Mouse (Mus musculus) monocyte, adult 5-6 weeks (primary cell): ENCODE measurements around the gene Smyd3. TPM values are rescaled to one million over a fixed set of nuclear protein-coding genes. Genes with fewer than 3 reads are reported as not detected.

Experiments used
- ATAC-seq: fragments of 153-309, 156-312 bp; replicated peaks from 2 replicates; pipeline ENCODE4 v1.8.0; 2017; ENCODE audit warnings: mild to moderate bottlenecking; ENCODE audit not compliant: low TSS enrichment, insufficient number of reproducible peaks, severe bottlenecking, poor library complexity, low FRiP score
- total RNA-seq: library from RNA; stranded (forward); fragments of 200-1000, 200-491, 200-594 nt; gene quantifications from 3 replicates; pipeline ENCODE4 v1.2.3, GENCODE M21; 2017

Gene Smyd3
- total RNA-seq, 1 experiment from 2014 or later: 14.3 TPM

GRCm38 (mm10) chr1:179424879-179425472 is 92.9 kb downstream of the Smyd3 start:
- ATAC-seq: no peak

GRCm38 (mm10) chr1:179419091-179419490 is 98.8 kb downstream of the Smyd3 start:
- no peak for ATAC-seq

- ATAC-seq: no peak
Measured at GRCm38 (mm10) chr1:179408086-179408485, 109.8 kb downstream of the Smyd3 start.

DNA sequence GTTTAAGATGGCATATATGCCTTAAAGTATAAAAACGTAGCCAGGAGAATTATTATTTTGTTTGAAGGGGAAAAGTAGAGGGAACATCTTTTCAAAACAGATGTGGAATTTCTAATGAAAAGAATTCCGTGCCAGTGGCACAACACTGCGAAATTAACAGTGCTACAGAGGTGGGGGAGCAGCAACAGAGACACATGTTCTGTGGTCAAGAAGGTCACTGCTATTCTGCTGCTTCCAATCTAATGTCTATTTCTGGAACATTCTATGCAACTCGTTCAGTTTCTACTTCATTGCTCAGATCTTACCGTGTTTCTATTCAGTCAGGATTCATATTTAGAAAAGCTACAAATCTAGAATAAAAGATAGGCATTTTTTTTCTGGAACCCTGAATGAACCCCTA is 117.0 kb downstream of the Smyd3 start:
- no peak for ATAC-seq

- no peak for ATAC-seq
Measured at GRCm38 (mm10) chr1:179398639-179399038, 119.2 kb downstream of the Smyd3 start.

DNA sequence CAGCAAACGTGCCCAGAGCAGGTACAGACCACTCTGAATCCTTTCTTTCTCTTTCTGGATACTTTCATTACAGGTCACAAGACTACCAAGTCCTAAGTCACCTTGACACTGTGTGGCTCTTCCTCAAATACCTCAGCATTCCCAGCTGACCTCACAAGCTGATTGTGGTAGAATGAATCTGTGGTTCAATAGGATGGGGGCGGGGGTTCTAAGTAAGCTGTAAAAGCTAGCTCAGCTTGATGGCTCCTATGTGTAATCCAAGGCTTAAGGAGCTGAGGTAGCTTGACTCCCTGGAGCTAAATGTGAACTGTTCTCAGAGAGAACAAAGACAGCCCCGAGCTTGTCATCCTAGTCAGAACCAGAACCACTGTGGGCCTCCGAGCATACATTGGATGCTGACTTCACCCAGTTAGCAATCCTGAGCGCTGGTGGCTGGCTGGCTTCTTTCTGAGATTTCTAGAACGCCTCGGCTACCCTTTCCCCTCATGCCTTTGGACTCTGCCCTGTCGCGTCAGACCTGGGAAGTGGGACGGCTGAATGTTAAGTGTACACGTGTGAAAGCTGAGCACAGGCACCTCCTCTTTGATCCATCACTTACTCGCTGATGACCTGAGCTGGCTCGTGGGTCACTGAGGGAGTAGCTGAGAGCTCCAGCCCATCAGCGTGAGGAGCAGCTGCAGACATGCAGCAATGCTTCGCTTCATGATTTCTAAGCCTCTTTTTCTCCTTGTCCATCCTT is 131.4 kb downstream of the Smyd3 start:
- no peak for ATAC-seq

GRCm38 (mm10) chr1:179385691-179386090 is 132.2 kb downstream of the Smyd3 start:
- no peak for ATAC-seq

- no peak for ATAC-seq
Measured at GRCm38 (mm10) chr1:179384296-179384695, 133.5 kb downstream of the Smyd3 start.

DNA sequence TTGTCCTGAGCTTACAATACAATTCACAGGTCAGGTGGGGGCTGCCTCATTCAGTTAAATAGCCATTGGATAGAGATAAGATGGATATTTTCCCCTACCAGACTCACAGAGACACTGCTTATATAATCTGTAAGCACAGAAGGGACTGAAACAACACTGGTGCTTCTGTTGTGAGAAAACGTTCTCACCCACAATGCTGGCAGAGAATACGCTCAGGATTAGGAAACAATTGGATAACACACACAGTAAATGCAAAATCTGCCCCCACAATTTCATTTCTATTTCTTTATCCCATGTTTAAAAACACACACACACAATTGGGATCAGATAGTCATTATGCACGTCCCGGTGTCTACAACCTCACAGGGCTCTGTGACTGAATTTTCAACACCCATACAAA is 139.7 kb downstream of the Smyd3 start:
- ATAC-seq: no peak

GRCm38 (mm10) chr1:179374987-179375386 is 142.9 kb downstream of the Smyd3 start:
- no peak for ATAC-seq

- no peak for ATAC-seq
Measured at GRCm38 (mm10) chr1:179373911-179374310, 143.9 kb downstream of the Smyd3 start.

GRCm38 (mm10) chr1:179371191-179371590 is 146.7 kb downstream of the Smyd3 start:
- ATAC-seq: no peak

- no peak for ATAC-seq
Measured at GRCm38 (mm10) chr1:179368426-179369010, 149.3 kb downstream of the Smyd3 start.

- ATAC-seq: no peak
Measured at GRCm38 (mm10) chr1:179361481-179362466, 156.1 kb downstream of the Smyd3 start.

DNA sequence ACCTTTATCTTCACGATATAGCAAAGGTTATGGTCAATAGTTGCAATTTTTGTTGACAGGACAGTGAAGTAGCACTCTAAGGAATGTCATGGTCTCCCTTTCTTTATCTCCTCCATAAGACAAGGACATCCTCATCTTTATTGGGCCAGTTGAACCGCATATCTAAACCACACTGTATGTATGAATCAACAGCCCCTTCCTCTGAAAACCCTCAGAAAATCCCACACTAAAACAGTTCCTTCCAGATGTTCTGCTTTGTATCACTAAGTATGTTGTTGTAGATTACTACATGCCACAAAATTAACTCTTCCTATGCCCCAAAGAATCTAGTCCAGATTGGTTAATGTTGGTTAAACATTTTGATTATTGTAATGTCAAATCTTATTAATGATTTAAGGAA is 160.7 kb downstream of the Smyd3 start:
- ATAC-seq: no peak

- ATAC-seq: no peak
Measured at GRCm38 (mm10) chr1:179354250-179354649, 163.6 kb downstream of the Smyd3 start.

DNA sequence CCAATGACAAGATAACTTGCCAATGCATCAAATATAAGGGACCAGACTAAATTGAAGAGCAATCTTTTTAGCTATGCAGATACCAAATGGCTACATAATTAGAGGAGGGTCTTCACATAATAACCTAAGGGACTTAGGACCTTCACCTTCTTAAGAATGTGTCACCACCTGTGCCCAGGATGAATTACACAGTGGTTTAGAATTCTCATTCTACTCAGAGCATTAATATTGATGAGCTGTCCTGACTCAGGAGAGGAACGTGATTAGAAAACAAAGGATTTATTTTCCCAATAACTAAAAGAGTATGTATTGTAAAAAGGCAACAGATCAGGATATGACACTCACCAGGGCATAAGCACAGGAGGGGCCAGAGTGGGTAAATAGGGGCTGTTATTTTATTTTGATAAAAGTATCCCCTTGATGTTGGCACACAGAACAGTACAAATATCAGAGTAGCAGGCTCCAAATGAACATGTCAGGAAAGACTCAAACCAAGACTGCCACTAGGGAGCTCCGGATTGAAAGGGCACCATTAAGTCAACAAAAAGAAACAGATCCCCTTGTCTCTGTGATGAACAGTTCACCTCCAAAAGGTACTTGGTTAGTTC is 172.4 kb downstream of the Smyd3 start:
- no peak for ATAC-seq

DNA sequence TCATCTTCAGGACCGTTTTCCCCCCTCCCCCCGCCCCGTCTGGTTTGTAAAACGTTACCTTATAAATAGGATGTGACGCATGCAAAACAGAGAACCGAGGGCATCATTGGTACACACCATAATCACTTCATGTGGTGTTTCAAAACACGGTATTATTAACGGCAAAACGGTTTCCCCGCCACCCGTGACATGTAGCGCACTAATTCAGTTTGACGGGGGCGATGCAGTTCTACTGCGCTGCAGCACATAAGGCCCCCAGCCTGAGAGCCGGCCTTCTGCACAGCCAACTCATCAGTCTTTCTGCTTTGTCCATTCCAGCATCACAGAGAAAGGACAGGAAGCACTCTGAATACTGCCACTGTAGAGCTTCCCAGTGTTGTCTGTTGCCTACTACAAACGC is 174.4 kb downstream of the Smyd3 start:
- no peak for ATAC-seq

- ATAC-seq: no peak
Measured at GRCm38 (mm10) chr1:179341589-179341988, 176.3 kb downstream of the Smyd3 start.
